ENCODE assay signal across 21 mouse cellular contexts in genomic region chr12:107307094-107307740, GRCm38 (mm10).
DNase-seq lines count a peak whose midpoint lies in the region; ATAC-seq and TF ChIP-seq lines count a peak whose summit lies in the region.
"Had no signal": no experiment of that assay in that cellular context is flagged by ENCODE, and none has a peak within 500 bp of the region (broad histone marks: within the 10 kb centered on the region; RNA-seq: fewer than 3 reads in every experiment).

No protein-coding gene starts in this region.

- H3K9ac ChIP-seq in intestine, embryonic 14.5 days (ENCODE audit: low read length): no peak overlapping the region
- no peak overlapping the region for H3K9ac ChIP-seq in intestine, postnatal 0 days (ENCODE audit: low read depth, low read length)
- H3K9ac ChIP-seq: forebrain, embryonic 15.5 days; limb, embryonic 13.5 days; liver, embryonic 15.5 days; midbrain, embryonic 12.5 days had no signal

- no peak overlapping the region for H3K4me2 ChIP-seq in intestine, embryonic 14.5 days (ENCODE audit: low read length)
- no peak overlapping the region for H3K4me2 ChIP-seq in intestine, postnatal 0 days (replicated peaks; ENCODE audit: low read depth)
- H3K4me2 ChIP-seq: forebrain, embryonic 15.5 days; limb, embryonic 13.5 days; liver, embryonic 15.5 days; midbrain, embryonic 12.5 days had no signal

- 13% methylated on average over 15 of the region's 15 CpGs for WGBS in intestine, embryonic 14.5 days
- 13% methylated on average over 15 of the region's 15 CpGs for WGBS in intestine, postnatal 0 days
- WGBS in thymus, adult 2 months: 28% methylated on average over 15 of the region's 15 CpGs

- TF ChIP-seq POLR2A in thymus, adult 2 months (IDR thresholded peaks at IDR 0.05; ENCODE audit: control insufficient read depth, extremely low read depth, insufficient read depth, low read length, poor library complexity): no peak

- no peaks in the 10 kb centered on the region for H3K4me1 ChIP-seq in intestine, embryonic 14.5 days (replicated peaks; ENCODE audit: control insufficient read depth, insufficient read depth, low read length)
- no peaks in the 10 kb centered on the region for H3K4me1 ChIP-seq in intestine, postnatal 0 days (replicated peaks; ENCODE audit: control insufficient read depth, insufficient read depth, low read length)
- peaks cover 10% of the 10 kb centered on the region for H3K4me1 ChIP-seq in thymus, adult 2 months (replicated peaks; ENCODE audit: control insufficient read depth, insufficient read depth, low read length)
- H3K4me1 ChIP-seq: forebrain, embryonic 15.5 days; liver, embryonic 15.5 days; midbrain, embryonic 12.5 days had no signal

- H3K27ac ChIP-seq in intestine, embryonic 14.5 days (ENCODE audit: low read depth): no peak overlapping the region
- H3K27ac ChIP-seq in intestine, postnatal 0 days (ENCODE audit: low read depth, low read length): no peak overlapping the region
- peak overlapping the region; percentile 9; the same call in 1 of the 2 replicates for H3K27ac ChIP-seq in thymus, adult 2 months (ENCODE audit: control insufficient read depth, insufficient read depth, low read length)
- H3K27ac ChIP-seq: forebrain, embryonic 15.5 days; limb, embryonic 13.5 days; liver, embryonic 15.5 days; macrophage; midbrain, embryonic 12.5 days had no signal

- ATAC-seq in CD4-positive, CD25-positive, alpha-beta regulatory T cell, adult 4 months: no peak
- ATAC-seq in intestine, embryonic 14.5 days (replicated peaks; ENCODE audit: low FRiP score, low TSS enrichment, low read depth): no peak
- no peak for ATAC-seq in intestine, postnatal 0 days
- ATAC-seq: forebrain, embryonic 15.5 days had no signal

- H3K36me3 ChIP-seq in intestine, embryonic 14.5 days (ENCODE audit: control insufficient read depth, insufficient read depth, low read length): no peaks in the 10 kb centered on the region
- H3K36me3 ChIP-seq in intestine, postnatal 0 days (ENCODE audit: control insufficient read depth, insufficient read depth): no peaks in the 10 kb centered on the region
- no peaks in the 10 kb centered on the region for H3K36me3 ChIP-seq in thymus, adult 2 months (ENCODE audit: control insufficient read depth, insufficient read depth, low read length)
- H3K36me3 ChIP-seq: forebrain, embryonic 15.5 days; limb, embryonic 13.5 days; liver, embryonic 15.5 days; midbrain, embryonic 12.5 days had no signal

- H3K27me3 ChIP-seq in intestine, embryonic 14.5 days (replicated peaks; ENCODE audit: control insufficient read depth, insufficient read depth, low read length): no peaks in the 10 kb centered on the region
- H3K27me3 ChIP-seq in intestine, postnatal 0 days (replicated peaks; ENCODE audit: control insufficient read depth, insufficient read depth, low read length): no peaks in the 10 kb centered on the region
- H3K27me3 ChIP-seq in thymus, adult 2 months (ENCODE audit: control insufficient read depth, insufficient read depth, low read length): no peaks in the 10 kb centered on the region
- H3K27me3 ChIP-seq: CH12.LX; forebrain, embryonic 15.5 days; liver, embryonic 15.5 days; midbrain, embryonic 12.5 days had no signal

- peak; percentile 18 for DNase-seq in CD4-positive, CD25-positive, alpha-beta regulatory T cell, adult 2 months (ENCODE audit: low read depth, low spot score)
- peak; percentile 52 for DNase-seq in intestine, embryonic 14.5 days (ENCODE audit: low spot score)
- peak; percentile 31 for DNase-seq in thymus, adult 2 months
- DNase-seq in thymus, postnatal 0 days (ENCODE audit: low spot score): no peak
- peak; percentile 27 to 33 for DNase-seq in thymus, postnatal 36 days
- DNase-seq in urinary bladder, postnatal 4 days (ENCODE audit: low spot score in 2 of 2): no peak
- DNase-seq: adrenal gland, postnatal 14 days; cerebellum, adult 11-12 months; cerebellum, postnatal 14 days; gastrocnemius, postnatal 14 days; kidney, postnatal 4 days; spleen, adult 18-20 months had no signal

- no peaks in the 10 kb centered on the region for H3K9me3 ChIP-seq in intestine, embryonic 14.5 days (ENCODE audit: control insufficient read depth, low read length)
- no peaks in the 10 kb centered on the region for H3K9me3 ChIP-seq in intestine, postnatal 0 days (ENCODE audit: control insufficient read depth)
- H3K9me3 ChIP-seq: forebrain, embryonic 15.5 days; limb, embryonic 13.5 days; liver, embryonic 15.5 days; midbrain, embryonic 12.5 days had no signal

- no peak overlapping the region for H3K4me3 ChIP-seq in intestine, embryonic 14.5 days (ENCODE audit: low read depth, low read length)
- H3K4me3 ChIP-seq in intestine, postnatal 0 days (ENCODE audit: low read depth, low read length): no peak overlapping the region
- no peak overlapping the region for H3K4me3 ChIP-seq in thymus, adult 2 months (ENCODE audit: control insufficient read depth, insufficient read depth, low read length)
- H3K4me3 ChIP-seq: erythroblast, embryonic 14.5 days; forebrain, embryonic 15.5 days; limb, embryonic 13.5 days; liver, embryonic 15.5 days; midbrain, embryonic 12.5 days had no signal

- TF ChIP-seq CTCF in intestine, postnatal 0 days (IDR thresholded peaks at IDR 0.05; ENCODE audit: low read depth): no peak
- TF ChIP-seq CTCF in thymus, adult 2 months (IDR thresholded peaks at IDR 0.05; ENCODE audit: borderline replicate concordance, control insufficient read depth, extremely low read depth, insufficient read depth, low read length, poor library complexity): no peak

Comparison
In these comparisons a context has a peak if more than half of its experiments do, and no peak if none do; other contexts are left out.
1. DNase-seq: peak in CD4-positive, CD25-positive, alpha-beta regulatory T cell, adult 2 months (single experiment), intestine, embryonic 14.5 days (single experiment), thymus, adult 2 months (single experiment) and thymus, postnatal 36 days (2 of 2); none in thymus, postnatal 0 days (single experiment) and urinary bladder, postnatal 4 days (0 of 2).